Mouse (Mus musculus) lung, postnatal 0 days (tissue): ENCODE results near the gene Tlr8.

Source experiments
- CTCF ChIP-seq: IDR thresholded peaks from 2 replicates; pipeline ENCODE4 v1.5.1; 2016; ENCODE audit warnings: antibody characterized with exemption, mild to moderate bottlenecking
- EP300 ChIP-seq: IDR thresholded peaks from 2 replicates; pipeline ENCODE4 v1.6.1; 2016; ENCODE audit warnings: antibody characterized with exemption, mild to moderate bottlenecking, control low read depth

DNA sequence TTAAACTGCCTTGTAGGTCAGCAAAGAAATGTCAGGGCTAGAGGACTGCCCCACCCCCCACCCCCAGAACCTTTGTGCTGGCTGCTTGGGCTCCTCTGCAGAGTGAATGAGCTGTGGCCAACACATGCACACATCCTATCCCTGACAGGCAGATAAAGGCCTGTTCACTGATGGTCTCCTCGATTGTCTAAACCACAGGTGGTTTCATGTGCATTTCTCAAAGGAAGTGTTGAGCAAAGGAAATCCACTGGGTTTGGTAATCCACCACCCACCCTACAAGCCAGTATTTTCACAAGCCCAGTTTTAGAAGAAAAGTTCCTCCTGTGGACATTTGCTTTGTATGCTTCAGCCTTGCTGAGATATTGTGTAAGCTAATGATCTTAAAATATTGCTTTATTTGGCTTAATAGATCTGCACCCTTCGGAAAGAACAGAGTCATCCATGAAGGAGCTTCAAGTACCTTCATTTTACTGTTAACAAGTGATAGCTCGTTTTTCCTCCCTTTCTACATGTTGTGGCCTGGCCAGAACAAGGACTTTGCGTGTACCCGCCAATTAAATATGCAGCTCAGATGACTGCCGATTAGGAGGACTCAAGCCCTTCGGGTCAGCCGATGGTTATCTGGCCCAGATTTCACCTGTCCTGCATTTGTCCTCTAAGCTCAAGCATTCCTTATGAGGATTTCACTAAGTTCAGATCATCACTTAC lies 58.2 kb downstream of the Tlr8 start:
- TF ChIP-seq CTCF: no peak
- TF ChIP-seq EP300: no peak
